Mouse (Mus musculus) intestine, postnatal 0 days (tissue): ENCODE results near the gene Isyna1. TPM values are rescaled to one million over a fixed set of nuclear protein-coding genes. Genes with fewer than 3 reads are reported as not detected.

Source experiments
- ATAC-seq: fragments of 200-750 bp; cut with Nextera tagmentation; 2 replicates; pipeline ENCODE4 v1.8.0; 2017; ENCODE audit warnings: mild to moderate bottlenecking, moderate TSS enrichment, moderate library complexity
- H3K27ac ChIP-seq: fragments of 300-500 bp; sonication (generic); 2 replicates; pipeline ENCODE4 v1.5.1; 2014; ENCODE audit warnings: mild to moderate bottlenecking, low read depth, low read length, moderate library complexity
- H3K27me3 ChIP-seq: fragments of 300-500 bp; sonication (generic); replicated peaks from 2 replicates; pipeline ENCODE4 v1.6.1; 2014; ENCODE audit warnings: low read length, mixed read lengths; ENCODE audit not compliant: control insufficient read depth, insufficient read depth
- H3K36me3 ChIP-seq: fragments of 300-500 bp; sonication (generic); 2 replicates; pipeline ENCODE4 v1.6.1; 2014; ENCODE audit warnings: mild to moderate bottlenecking, moderate library complexity; ENCODE audit not compliant: control insufficient read depth, insufficient read depth
- H3K4me1 ChIP-seq: fragments of 300-500 bp; sonication (generic); replicated peaks from 2 replicates; pipeline ENCODE4 v1.6.1; 2014; ENCODE audit warnings: antibody characterized with exemption, low read length, mixed read lengths; ENCODE audit not compliant: control insufficient read depth, insufficient read depth
- H3K4me2 ChIP-seq: fragments of 300-500 bp; sonication (generic); replicated peaks from 2 replicates; pipeline ENCODE4 v1.6.1; 2014; ENCODE audit warnings: low read depth, mild to moderate bottlenecking, moderate library complexity
- H3K4me3 ChIP-seq: fragments of 300-500 bp; sonication (generic); 2 replicates; pipeline ENCODE4 v1.5.1; 2014; ENCODE audit warnings: low read depth, low read length
- H3K9ac ChIP-seq: fragments of 300-500 bp; sonication (generic); 2 replicates; pipeline ENCODE4 v1.6.1; 2014; ENCODE audit warnings: mild to moderate bottlenecking, low read depth, low read length
- H3K9me3 ChIP-seq: fragments of 300-500 bp; sonication (generic); 2 replicates; pipeline ENCODE4 v1.6.1; 2016; ENCODE audit warnings: mixed run types; ENCODE audit not compliant: control insufficient read depth
- CTCF ChIP-seq: sonication (generic); IDR thresholded peaks from 2 replicates; pipeline ENCODE4 v1.5.1; 2016; ENCODE audit warnings: low read depth, mild to moderate bottlenecking, control low read depth, antibody characterized with exemption, moderate library complexity
- WGBS: fragments of 180-500 bp; shearing (Covaris S2); extraction: QIAGEN DNeasy Blood & Tissue Kit; methylation state at CpG from one replicate; pipeline ENCODE4 v1.1.7; 2014; 5-methylcytosine and 5-hydroxymethylcytosine counted together
- polyA plus RNA-seq: library from polyadenylated mRNA; unstranded; fragments of >200 nt; fragmentation: Nextera tagmentation; extraction: Ambion mirVana; gene quantifications from 2 replicates; pipeline ENCODE4 v1.2.1, GENCODE M21; 2015

Gene Isyna1
- polyA plus RNA-seq, 1 experiment from 2014 or later, result 21.0 TPM

DNA sequence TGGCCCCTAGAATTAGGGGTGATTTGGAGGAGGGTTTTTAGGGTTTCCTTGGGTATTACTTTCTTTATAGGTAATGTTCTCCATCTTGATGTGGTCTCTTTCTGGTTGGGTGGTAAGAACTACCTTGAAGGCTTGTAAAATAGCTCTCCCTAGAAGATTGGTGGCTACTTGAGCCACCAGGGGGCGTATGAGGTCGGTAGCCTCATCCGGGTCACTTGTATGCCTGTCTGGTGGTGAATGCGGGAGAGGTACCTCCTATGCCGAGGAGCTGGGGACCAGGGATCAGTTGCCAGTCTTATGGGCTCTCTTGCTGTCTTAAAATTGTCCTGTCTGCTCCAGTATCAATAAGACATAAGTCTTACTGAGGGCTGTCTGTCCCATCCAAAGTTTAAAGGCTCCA, 30.9 kb downstream of the Isyna1 start:
- H3K4me2 ChIP-seq, result no peak overlapping the region
- peak; percentile 84 for TF ChIP-seq CTCF
- H3K4me1 ChIP-seq, result no peaks in the 10 kb centered on the region
- no peak overlapping the region for H3K9ac ChIP-seq
- 17% methylated on average over 5 of the region's 5 CpGs for WGBS
- ATAC-seq, result no peak
- no peak overlapping the region for H3K4me3 ChIP-seq
- no peaks in the 10 kb centered on the region for H3K36me3 ChIP-seq
- H3K9me3 ChIP-seq, result no peaks in the 10 kb centered on the region
- H3K27ac ChIP-seq, result no peak overlapping the region
- no peaks in the 10 kb centered on the region for H3K27me3 ChIP-seq

DNA sequence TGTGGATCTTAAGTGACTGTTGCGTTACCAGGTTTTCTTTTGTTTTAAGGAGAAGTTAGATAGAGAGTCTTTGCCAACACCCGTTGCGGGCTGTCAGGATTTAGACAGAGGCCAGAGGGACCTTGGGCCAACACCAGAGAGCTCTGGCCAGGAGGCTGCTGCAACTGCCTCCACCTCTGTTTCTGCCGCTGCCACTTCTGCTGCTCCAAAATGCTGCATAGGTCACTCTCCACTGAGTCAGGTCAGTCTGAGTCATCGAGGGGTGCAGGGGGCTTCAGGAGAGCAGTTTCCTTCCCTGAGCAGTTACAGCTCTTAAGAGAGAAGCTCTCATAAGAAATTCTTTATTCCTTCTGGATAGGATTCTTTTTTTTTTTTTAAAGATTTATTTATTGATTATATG, 32.9 kb downstream of the Isyna1 start:
- WGBS, result 93% methylated on average over 5 of the region's 5 CpGs
- Histone ChIP-seq H3K4me2 (no peak overlapping the region), H3K9ac (no peak overlapping the region), H3K27ac (no peak overlapping the region), H3K4me3 (no peak overlapping the region), H3K36me3 (no peaks in the 10 kb centered on the region), H3K27me3 (no peaks in the 10 kb centered on the region), H3K9me3 (no peaks in the 10 kb centered on the region), H3K4me1 (no peaks in the 10 kb centered on the region)
- no peak for ATAC-seq
- no peak for TF ChIP-seq CTCF

DNA sequence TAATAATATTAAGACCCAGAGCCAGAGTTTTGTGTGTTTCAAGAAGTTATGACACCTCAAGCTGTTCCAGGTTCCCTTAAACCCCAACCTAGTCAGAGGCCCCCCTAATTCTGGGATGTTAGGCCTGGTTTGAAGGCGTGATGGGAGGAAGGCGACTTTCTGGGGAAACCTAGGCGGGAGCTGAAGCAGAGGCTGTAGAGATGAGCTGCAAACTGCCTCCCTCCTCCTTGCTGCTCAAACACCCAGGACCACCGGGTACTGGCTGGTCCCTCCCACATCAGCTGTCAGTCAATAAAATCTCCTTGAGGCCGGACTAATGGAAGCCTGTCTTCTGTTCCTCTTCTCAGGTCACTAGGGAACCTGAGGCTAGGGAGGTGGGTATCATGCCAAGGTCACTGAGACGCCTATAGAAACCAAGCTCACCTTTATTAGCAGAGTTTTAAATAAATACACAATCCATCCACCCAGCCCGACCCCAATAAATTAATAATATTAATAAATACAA, 34.9 kb downstream of the Isyna1 start:
- TF ChIP-seq CTCF, result no peak
- Histone ChIP-seq H3K9ac (0 out of 2 replicates have a peak overlapping the region, but pooled peaks have one; percentile 44), H3K36me3 (no peaks in the 10 kb centered on the region), H3K4me2 (peak overlapping the region; percentile 67), H3K4me3 (no peak overlapping the region), H3K27ac (0 out of 2 replicates have a peak overlapping the region, but pooled peaks have one; percentile 46), H3K27me3 (no peaks in the 10 kb centered on the region), H3K9me3 (no peaks in the 10 kb centered on the region), H3K4me1 (no peaks in the 10 kb centered on the region)
- 56% methylated on average over 7 of the region's 7 CpGs for WGBS
- ATAC-seq, result no peak

DNA sequence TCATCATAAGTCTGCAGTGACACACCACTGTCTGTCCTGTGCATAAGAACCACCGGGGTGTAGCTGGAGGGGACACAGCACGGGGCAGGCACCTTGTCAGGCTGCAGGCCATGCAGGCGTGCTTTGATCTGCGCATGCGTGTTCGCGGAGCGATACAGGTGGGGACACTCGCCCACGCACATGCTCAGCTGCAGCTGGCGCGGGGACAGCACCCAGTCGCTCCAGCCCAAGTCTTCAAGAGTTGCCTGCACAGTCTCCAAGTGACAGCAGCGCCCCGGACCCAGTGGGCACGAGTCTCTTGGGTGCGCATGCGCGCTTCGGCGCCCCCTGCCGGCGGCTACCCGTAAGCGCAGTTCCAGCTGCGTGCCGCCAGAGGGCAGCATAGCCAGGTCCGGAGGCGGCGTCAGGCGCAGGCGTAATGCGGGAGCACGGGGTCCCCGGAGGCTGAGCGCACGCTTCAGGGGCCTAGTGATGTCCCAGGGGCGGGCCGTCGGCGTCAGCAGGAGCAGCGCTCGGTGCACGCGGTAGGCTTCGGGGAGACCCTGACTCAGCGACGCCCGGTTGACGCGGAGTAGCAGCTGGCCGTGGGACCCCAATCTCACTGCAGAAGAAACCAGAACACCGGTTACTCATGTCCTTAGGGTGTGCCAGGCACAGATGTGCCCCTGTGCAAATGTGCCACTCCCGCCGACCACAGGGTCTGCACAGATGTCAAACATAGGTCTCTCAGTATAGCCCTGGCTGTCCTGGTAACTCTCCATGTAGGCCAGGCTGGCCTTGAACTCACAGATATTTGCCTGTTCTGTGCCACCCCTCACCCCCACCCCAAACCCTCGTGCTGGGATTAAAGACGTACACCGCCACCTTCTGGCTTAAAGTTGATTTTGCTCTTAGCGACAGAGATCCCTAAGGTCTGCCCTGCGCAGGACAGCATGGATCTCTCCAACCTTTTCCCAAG, 35.7 kb downstream of the Isyna1 start:
- TF ChIP-seq CTCF, result peak; percentile 100
- peak overlapping the region; percentile 67 for H3K4me2 ChIP-seq
- 1% methylated on average over 60 of the region's 60 CpGs for WGBS
- peak overlapping the region; percentile 44; the same call in 1 of the 2 replicates for H3K9ac ChIP-seq
- H3K36me3 ChIP-seq, result no peaks in the 10 kb centered on the region
- H3K4me1 ChIP-seq, result no peaks in the 10 kb centered on the region
- H3K4me3 ChIP-seq, result peak overlapping the region; percentile 39
- H3K27me3 ChIP-seq, result no peaks in the 10 kb centered on the region
- H3K9me3 ChIP-seq, result no peaks in the 10 kb centered on the region
- ATAC-seq, result peak; percentile 72
- H3K27ac ChIP-seq, result peak overlapping the region; percentile 46; the same call in 1 of the 2 replicates

DNA sequence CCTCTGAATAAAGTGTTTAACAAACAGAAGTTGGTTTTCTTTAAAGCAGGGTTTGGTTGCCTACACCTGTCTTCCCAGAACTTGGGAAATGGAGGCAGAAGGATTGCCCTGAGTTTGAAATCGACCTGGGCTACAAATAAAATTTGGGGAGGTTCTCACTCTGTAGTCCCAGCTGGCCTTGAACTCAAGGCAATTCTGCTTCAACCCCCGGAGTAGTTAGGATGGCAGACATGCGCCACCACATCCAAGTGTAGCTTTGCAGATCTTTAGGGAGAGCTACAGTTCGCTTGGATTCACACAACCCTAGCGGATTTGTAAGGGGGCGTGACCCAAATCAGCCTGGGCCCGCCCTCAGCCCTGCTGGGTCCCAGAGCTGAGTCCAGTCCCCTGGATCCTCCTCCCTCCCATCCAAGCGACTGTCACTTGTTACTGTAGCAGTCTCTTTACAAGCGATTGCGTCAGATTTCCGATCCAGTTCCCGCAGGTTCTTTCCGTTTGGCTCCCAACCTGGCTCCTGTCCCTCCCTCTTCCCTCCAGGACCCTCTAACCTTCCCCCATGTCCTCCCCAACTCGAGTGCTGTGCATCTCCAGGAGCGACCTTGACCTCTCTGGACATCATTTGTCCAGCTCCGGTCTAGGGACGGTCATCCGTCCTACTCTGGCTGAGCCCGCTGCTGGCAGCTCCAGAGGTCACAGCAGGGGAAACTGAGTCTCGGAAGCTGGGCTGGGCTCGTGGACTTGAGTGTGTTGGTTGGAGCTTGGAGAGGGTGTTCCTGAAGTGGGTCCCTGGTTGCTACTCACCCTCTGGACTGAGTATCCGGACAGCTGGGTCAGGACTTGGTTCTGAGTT, 36.6 kb downstream of the Isyna1 start:
- Histone ChIP-seq H3K27ac (peak overlapping the region; percentile 78), H3K9ac (peak overlapping the region; percentile 23; the same call in 1 of the 2 replicates), H3K4me2 (peak overlapping the region; percentile 67), H3K36me3 (no peaks in the 10 kb centered on the region), H3K27me3 (no peaks in the 10 kb centered on the region), H3K4me3 (peak overlapping the region; percentile 39), H3K4me1 (no peaks in the 10 kb centered on the region), H3K9me3 (no peaks in the 10 kb centered on the region)
- ATAC-seq, result peak; percentile 61
- no peak for TF ChIP-seq CTCF
- WGBS, result 17% methylated on average over 22 of the region's 22 CpGs
